ENCODE assay signal across 22 mouse cellular contexts in the genomic region with DNA sequence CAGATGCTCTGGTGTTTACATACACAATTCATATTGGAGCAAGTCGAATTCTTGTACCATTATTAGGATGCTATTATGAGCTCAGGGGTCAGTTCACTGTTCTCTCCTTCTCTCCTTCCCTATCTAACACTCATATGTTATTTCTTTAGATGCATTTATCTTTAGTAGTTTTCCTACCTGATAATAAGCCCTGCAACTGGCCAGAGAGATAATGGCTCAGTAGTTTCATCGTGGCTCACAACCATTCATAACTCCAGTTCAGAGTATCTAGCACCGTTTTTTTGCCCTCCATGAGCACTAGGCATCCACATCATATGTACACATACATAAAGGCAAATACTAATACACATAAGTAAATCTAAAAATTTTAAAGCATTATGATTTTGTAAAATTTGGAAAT. TPM values are rescaled to one million over a fixed set of nuclear protein-coding genes. Genes with fewer than 3 reads are reported as not detected.
A peak's percentile ranks its signal among the peaks of the same experiment; 100 is the strongest.
DNase-seq lines count a peak whose midpoint lies in the region; ATAC-seq and TF ChIP-seq lines count a peak whose summit lies in the region.
"Had no signal": no experiment of that assay in that cellular context is flagged by ENCODE, and none has a peak within 500 bp of the region (broad histone marks: within the 10 kb centered on the region; RNA-seq: fewer than 3 reads in every experiment).

No protein-coding gene starts in this region.

- no peak for TF ChIP-seq RAD21 in MEL (IDR thresholded peaks at IDR 0.05; ENCODE audit: low read depth, low read length)

- H3K9me3 ChIP-seq in MEL (replicated peaks; ENCODE audit: insufficient read depth, low read length), result no peaks in the 10 kb centered on the region
- no peaks in the 10 kb centered on the region for H3K9me3 ChIP-seq in liver, embryonic 11.5 days (ENCODE audit: control insufficient read depth, low read length)
- no peaks in the 10 kb centered on the region for H3K9me3 ChIP-seq in liver, embryonic 15.5 days (replicated peaks)
- H3K9me3 ChIP-seq: embryonic facial prominence, embryonic 12.5 days; forebrain, embryonic 15.5 days; G1E; heart, embryonic 13.5 days; hindbrain, embryonic 12.5 days had no signal

- ATAC-seq in liver, embryonic 11.5 days (replicated peaks; ENCODE audit: low FRiP score), result peak; percentile 72
- peak; percentile 79 for ATAC-seq in liver, embryonic 15.5 days (ENCODE audit: insufficient read depth)
- ATAC-seq in megakaryocyte-erythroid progenitor cell, adult 5-6 weeks (replicated peaks; ENCODE audit: low FRiP score, low TSS enrichment, poor library complexity, severe bottlenecking), result peak; percentile 73
- ATAC-seq: CD4-positive, CD25-positive, alpha-beta regulatory T cell, adult 4 months; forebrain, embryonic 15.5 days; hindbrain, postnatal 0 days had no signal

- 64% methylated on average over 3 of the region's 3 CpGs for WGBS in liver, embryonic 11.5 days
- 29% methylated on average over 3 of the region's 3 CpGs for WGBS in liver, embryonic 15.5 days (ENCODE audit: insufficient replicate concordance)

- H3K36me3 ChIP-seq in MEL (ENCODE audit: control insufficient read depth in 1 of 2, insufficient read depth in 2 of 2, low read length in 2 of 2), result peaks cover 31 to 42% of the 10 kb centered on the region in 2 experiments
- H3K36me3 ChIP-seq in liver, embryonic 11.5 days (ENCODE audit: control insufficient read depth, insufficient read depth, low read length), result peaks cover 16% of the 10 kb centered on the region; the same call in 1 of the 2 replicates
- H3K36me3 ChIP-seq in liver, embryonic 15.5 days (replicated peaks), result peaks cover 68% of the 10 kb centered on the region

- intact Hi-C loops in left cerebral cortex, postnatal 4 days (cut with DNase I), result no loop called here
- intact Hi-C loops in left cerebral cortex, adult 2 months (cut with DNase I), result no loop called here

- H3K4me3 ChIP-seq in MEL (ENCODE audit: control insufficient read depth in 1 of 2, insufficient read depth in 1 of 2, low read depth in 2 of 2, low read length in 2 of 2), result no peak overlapping the region
- no peak overlapping the region for H3K4me3 ChIP-seq in liver, embryonic 11.5 days (ENCODE audit: low read depth, low read length)
- H3K4me3 ChIP-seq in liver, embryonic 15.5 days (replicated peaks), result no peak overlapping the region
- no peak overlapping the region for H3K4me3 ChIP-seq in left cerebral cortex, adult 2 months
- H3K4me3 ChIP-seq: embryonic facial prominence, embryonic 12.5 days; forebrain, embryonic 15.5 days; heart, embryonic 13.5 days; hindbrain, embryonic 12.5 days had no signal

- TF ChIP-seq EP300 in MEL (IDR thresholded peaks at IDR 0.05; ENCODE audit: low read depth in 1 of 2, low read length in 2 of 2), result peak in 1 of 2 experiments; percentile 74; a peak in 1 of 4 replicates

- no peak overlapping the region for H3K27ac ChIP-seq in MEL (ENCODE audit: control insufficient read depth, low read depth, low read length)
- H3K27ac ChIP-seq in liver, embryonic 11.5 days (ENCODE audit: low read depth, low read length), result no peak overlapping the region
- no peak overlapping the region for H3K27ac ChIP-seq in liver, embryonic 15.5 days (replicated peaks)
- H3K27ac ChIP-seq in left cerebral cortex, adult 2 months, result no peak overlapping the region
- H3K27ac ChIP-seq: embryonic facial prominence, embryonic 12.5 days; forebrain, embryonic 15.5 days; heart, embryonic 13.5 days; hindbrain, embryonic 12.5 days; hindbrain, postnatal 0 days had no signal

- H3K9ac ChIP-seq in MEL (ENCODE audit: control insufficient read depth, low read depth, low read length, poor library complexity, severe bottlenecking), result no peak overlapping the region
- no peak overlapping the region for H3K9ac ChIP-seq in liver, embryonic 11.5 days (ENCODE audit: low read depth, low read length)
- no peak overlapping the region for H3K9ac ChIP-seq in liver, embryonic 15.5 days
- H3K9ac ChIP-seq: embryonic facial prominence, embryonic 12.5 days; forebrain, embryonic 15.5 days; heart, embryonic 13.5 days; hindbrain, embryonic 12.5 days had no signal

- no peak overlapping the region for H3K4me2 ChIP-seq in liver, embryonic 11.5 days
- no peak overlapping the region for H3K4me2 ChIP-seq in liver, embryonic 15.5 days
- H3K4me2 ChIP-seq: embryonic facial prominence, embryonic 12.5 days; forebrain, embryonic 15.5 days; heart, embryonic 13.5 days; hindbrain, embryonic 12.5 days had no signal

- peaks cover 0 to 14% of the 10 kb centered on the region in 2 experiments; a peak in 3 of 4 replicates for H3K4me1 ChIP-seq in MEL (ENCODE audit: control insufficient read depth in 1 of 2, insufficient read depth in 2 of 2, low read length in 2 of 2)
- no peaks in the 10 kb centered on the region for H3K4me1 ChIP-seq in liver, embryonic 11.5 days (replicated peaks; ENCODE audit: control insufficient read depth, insufficient read depth, low read length)
- H3K4me1 ChIP-seq in liver, embryonic 15.5 days (replicated peaks), result peaks cover 17% of the 10 kb centered on the region
- H3K4me1 ChIP-seq: embryonic facial prominence, embryonic 12.5 days; forebrain, embryonic 15.5 days; hindbrain, embryonic 12.5 days had no signal

- no peak for TF ChIP-seq CTCF in MEL (IDR thresholded peaks at IDR 0.05 in 2 of 3, conservative IDR thresholded peaks at IDR 0.05 in 1 of 3; ENCODE audit: control insufficient read depth in 1 of 3, insufficient read depth in 1 of 3, low read depth in 2 of 3, low read length in 3 of 3, poor library complexity in 1 of 3, severe bottlenecking in 1 of 3)
- TF ChIP-seq CTCF in left cerebral cortex, adult 2 months (IDR thresholded peaks at IDR 0.05), result no peak

- peaks cover 14% of the 10 kb centered on the region for H3K79me2 ChIP-seq in MEL (ENCODE audit: control insufficient read depth, insufficient read depth, low read length, poor library complexity)

- TF ChIP-seq POLR2A in MEL (IDR thresholded peaks at IDR 0.05; ENCODE audit: control insufficient read depth in 1 of 2, insufficient read depth in 1 of 2, low read depth in 1 of 2, low read length in 2 of 2, poor library complexity in 1 of 2), result no peak

- H3K27me3 ChIP-seq in MEL (ENCODE audit: control insufficient read depth in 1 of 2, insufficient read depth in 2 of 2, low read length in 2 of 2), result no peaks in the 10 kb centered on the region
- H3K27me3 ChIP-seq in liver, embryonic 11.5 days (replicated peaks; ENCODE audit: control insufficient read depth, insufficient read depth, low read length), result no peaks in the 10 kb centered on the region
- H3K27me3 ChIP-seq in liver, embryonic 15.5 days, result no peaks in the 10 kb centered on the region
- H3K27me3 ChIP-seq: embryonic facial prominence, embryonic 12.5 days; forebrain, embryonic 15.5 days; heart, embryonic 13.5 days; hindbrain, embryonic 12.5 days had no signal

- DNase-seq in MEL (ENCODE audit: low read depth, low spot score), result no peak
- no peak for DNase-seq in liver, embryonic 11.5 days (ENCODE audit: low spot score)
- no peak for DNase-seq in left cerebral cortex, postnatal 4 days
- DNase-seq in right cerebral cortex, postnatal 4 days, result no peak
- DNase-seq in left cerebral cortex, adult 2 months (ENCODE audit: extremely low spot score in 1 of 2, low spot score in 2 of 2), result no peak
- DNase-seq: adrenal gland, postnatal 10 days; B cell, adult 2 months; cerebellum, adult 18-20 months; cerebellum, postnatal 10 days; embryo, embryonic 11 days; gastrocnemius, postnatal 36 days; heart, adult 11 months; heart, postnatal 4 days had no signal

TF ChIP-seq in MEL, 35 proteins besides CTCF, POLR2A, EP300 and RAD21:
- TF ChIP-seq ZKSCAN1 (IDR thresholded peaks at IDR 0.05; ENCODE audit: low read depth, low read length) (no peak), ETS1 (IDR thresholded peaks at IDR 0.05; ENCODE audit: low read depth, low read length) (peak; percentile 55), POLR2AphosphoS5 (IDR thresholded peaks at IDR 0.05; ENCODE audit: borderline replicate concordance, low read depth, low read length) (no peak), USF2 (IDR thresholded peaks at IDR 0.05; ENCODE audit: borderline replicate concordance in 1 of 2, insufficient read depth in 1 of 2, low read depth in 1 of 2, low read length in 2 of 2) (no peak), GATA1 (IDR thresholded peaks at IDR 0.05; ENCODE audit: low read depth, low read length) (peak; percentile 76), TCF12 (IDR thresholded peaks at IDR 0.05; ENCODE audit: low read depth, low read length) (peak; percentile 82), TAL1 (IDR thresholded peaks at IDR 0.05; ENCODE audit: low read length) (no peak)

RNA-seq across cellular contexts. Expression of a gene that starts 44.4 kb away (rescaled TPM):
- total RNA-seq in MEL (2012; rRNA removed), result 100 and 111 TPM in 2 replicates
- polyA plus RNA-seq in MEL (2012; ENCODE audit: insufficient read depth in 1 of 2, insufficient read length in 2 of 2, low read depth in 1 of 2, low replicate concordance in 2 of 2, missing spikeins in 1 of 2), result 100 to 1,000 TPM in 1 of 2 experiments, 10 to 100 TPM in 1; 80.4 to 221 TPM
- 38.8 and 41.4 TPM in 2 replicates for polyA plus RNA-seq in liver, embryonic 11.5 days (2014; fragmentation: Nextera tagmentation; extraction: Ambion mirVana)
- polyA plus RNA-seq in liver, embryonic 15.5 days (2015; fragmentation: Nextera tagmentation; extraction: Ambion mirVana), result 22.9 TPM in 2 replicates
- total RNA-seq in megakaryocyte-erythroid progenitor cell, adult 5-6 weeks (2014; fragmentation: Nextera tagmentation), result 102 and 161 TPM in 2 replicates
- 201 and 208 TPM in 2 replicates for total RNA-seq in megakaryocyte-erythroid progenitor cell, adult 5-6 weeks (2017)
- total RNA-seq in left cerebral cortex, postnatal 4 days (2021), result 10 to 100 TPM; 34.4 to 38.7 TPM
- total RNA-seq in left cerebral cortex, adult 2 months (2021), result 10 to 100 TPM; 46.2 to 46.4 TPM
